Mouse (Mus musculus): ENCODE data around the gene Slc13a4. TPM values are rescaled to one million over a fixed set of nuclear protein-coding genes. Genes with fewer than 3 reads are reported as not detected.

Slc13a4 gene
- polyA plus RNA-seq, 1 experiment from 2014 or later = 2.4 TPM

- Histone ChIP-seq H3K4me2 (no peak overlapping the region), H3K36me3 (ENCODE audit: control insufficient read depth, insufficient read depth, low read length) (no peaks in the 10 kb centered on the region), H3K9me3 (replicated peaks; ENCODE audit: control insufficient read depth, low read length) (no peaks in the 10 kb centered on the region), H3K4me1 (ENCODE audit: control insufficient read depth, insufficient read depth, low read length) (0 out of 2 replicates have a peak, but pooled peaks cover 2% of the 10 kb centered on the region), H3K27me3 (ENCODE audit: control insufficient read depth, insufficient read depth, low read length) (no peaks in the 10 kb centered on the region), H3K27ac (ENCODE audit: low read depth, low read length) (no peak overlapping the region), H3K4me3 (ENCODE audit: low read depth, low read length) (no peak overlapping the region), H3K9ac (ENCODE audit: low read depth, low read length) (no peak overlapping the region)
- no peak for ATAC-seq (replicated peaks; ENCODE audit: insufficient number of reproducible peaks, low FRiP score, low TSS enrichment)
- 17% methylated on average over 3 of the region's 3 CpGs for WGBS (ENCODE audit: insufficient replicate concordance)
These were observed 30.7 kb upstream of the Slc13a4 start for GRCm38 (mm10) chr6:35338640-35339039.

GRCm38 (mm10) chr6:35337836-35338235 is 29.9 kb upstream of the Slc13a4 start:
- Histone ChIP-seq H3K36me3 (ENCODE audit: control insufficient read depth, insufficient read depth, low read length) (no peaks in the 10 kb centered on the region), H3K27ac (ENCODE audit: low read depth, low read length) (no peak overlapping the region), H3K4me3 (ENCODE audit: low read depth, low read length) (no peak overlapping the region), H3K4me1 (ENCODE audit: control insufficient read depth, insufficient read depth, low read length) (0 out of 2 replicates have a peak, but pooled peaks cover 2% of the 10 kb centered on the region), H3K27me3 (ENCODE audit: control insufficient read depth, insufficient read depth, low read length) (no peaks in the 10 kb centered on the region), H3K9me3 (replicated peaks; ENCODE audit: control insufficient read depth, low read length) (no peaks in the 10 kb centered on the region), H3K9ac (ENCODE audit: low read depth, low read length) (no peak overlapping the region), H3K4me2 (no peak overlapping the region)
- WGBS (ENCODE audit: insufficient replicate concordance) = 59% methylated on average over 8 of the region's 8 CpGs
- no peak for ATAC-seq (replicated peaks; ENCODE audit: insufficient number of reproducible peaks, low FRiP score, low TSS enrichment)

- no peaks in the 10 kb centered on the region for H3K27me3 ChIP-seq (ENCODE audit: control insufficient read depth, insufficient read depth, low read length)
- no peak overlapping the region for H3K27ac ChIP-seq (ENCODE audit: low read depth, low read length)
- H3K36me3 ChIP-seq (ENCODE audit: control insufficient read depth, insufficient read depth, low read length) = no peaks in the 10 kb centered on the region
- ATAC-seq (replicated peaks; ENCODE audit: insufficient number of reproducible peaks, low FRiP score, low TSS enrichment) = no peak
- H3K4me3 ChIP-seq (ENCODE audit: low read depth, low read length) = no peak overlapping the region
- 0 out of 2 replicates have a peak, but pooled peaks cover 7% of the 10 kb centered on the region for H3K4me1 ChIP-seq (ENCODE audit: control insufficient read depth, insufficient read depth, low read length)
- 47% methylated on average over 5 of the region's 5 CpGs for WGBS (ENCODE audit: insufficient replicate concordance)
- no peak overlapping the region for H3K9ac ChIP-seq (ENCODE audit: low read depth, low read length)
- no peak overlapping the region for H3K4me2 ChIP-seq
- H3K9me3 ChIP-seq (replicated peaks; ENCODE audit: control insufficient read depth, low read length) = no peaks in the 10 kb centered on the region
These were observed 27.5 kb upstream of the Slc13a4 start for GRCm38 (mm10) chr6:35335452-35335851.

GRCm38 (mm10) chr6:35334278-35334677 is 26.3 kb upstream of the Slc13a4 start:
- Histone ChIP-seq H3K9ac (ENCODE audit: low read depth, low read length) (no peak overlapping the region), H3K4me1 (ENCODE audit: control insufficient read depth, insufficient read depth, low read length) (0 out of 2 replicates have a peak, but pooled peaks cover 8% of the 10 kb centered on the region), H3K27me3 (ENCODE audit: control insufficient read depth, insufficient read depth, low read length) (no peaks in the 10 kb centered on the region), H3K9me3 (replicated peaks; ENCODE audit: control insufficient read depth, low read length) (no peaks in the 10 kb centered on the region), H3K27ac (ENCODE audit: low read depth, low read length) (no peak overlapping the region), H3K36me3 (ENCODE audit: control insufficient read depth, insufficient read depth, low read length) (no peaks in the 10 kb centered on the region), H3K4me2 (no peak overlapping the region), H3K4me3 (ENCODE audit: low read depth, low read length) (no peak overlapping the region)
- no peak for ATAC-seq (replicated peaks; ENCODE audit: insufficient number of reproducible peaks, low FRiP score, low TSS enrichment)
- WGBS (ENCODE audit: insufficient replicate concordance) = 63% methylated on average over 4 of the region's 4 CpGs

- Histone ChIP-seq H3K4me1 (ENCODE audit: control insufficient read depth, insufficient read depth, low read length) (0 out of 2 replicates have a peak, but pooled peaks cover 8% of the 10 kb centered on the region), H3K9me3 (replicated peaks; ENCODE audit: control insufficient read depth, low read length) (no peaks in the 10 kb centered on the region), H3K4me2 (no peak overlapping the region), H3K4me3 (ENCODE audit: low read depth, low read length) (no peak overlapping the region), H3K27me3 (ENCODE audit: control insufficient read depth, insufficient read depth, low read length) (no peaks in the 10 kb centered on the region), H3K27ac (ENCODE audit: low read depth, low read length) (no peak overlapping the region), H3K9ac (ENCODE audit: low read depth, low read length) (no peak overlapping the region), H3K36me3 (ENCODE audit: control insufficient read depth, insufficient read depth, low read length) (no peaks in the 10 kb centered on the region)
- ATAC-seq (replicated peaks; ENCODE audit: insufficient number of reproducible peaks, low FRiP score, low TSS enrichment) = no peak
- WGBS (ENCODE audit: insufficient replicate concordance) = 9% methylated on average over 3 of the region's 3 CpGs
These were observed 25.7 kb upstream of the Slc13a4 start for GRCm38 (mm10) chr6:35333632-35334031.

- Histone ChIP-seq H3K4me2 (no peak overlapping the region), H3K36me3 (ENCODE audit: control insufficient read depth, insufficient read depth, low read length) (no peaks in the 10 kb centered on the region), H3K9ac (ENCODE audit: low read depth, low read length) (no peak overlapping the region), H3K27ac (ENCODE audit: low read depth, low read length) (no peak overlapping the region), H3K4me3 (ENCODE audit: low read depth, low read length) (no peak overlapping the region), H3K27me3 (ENCODE audit: control insufficient read depth, insufficient read depth, low read length) (no peaks in the 10 kb centered on the region), H3K4me1 (ENCODE audit: control insufficient read depth, insufficient read depth, low read length) (0 out of 2 replicates have a peak, but pooled peaks cover 10% of the 10 kb centered on the region), H3K9me3 (replicated peaks; ENCODE audit: control insufficient read depth, low read length) (no peaks in the 10 kb centered on the region)
- WGBS (ENCODE audit: insufficient replicate concordance) = 33% methylated on average over 6 of the region's 6 CpGs
- ATAC-seq (replicated peaks; ENCODE audit: insufficient number of reproducible peaks, low FRiP score, low TSS enrichment) = no peak
These were observed 22.9 kb upstream of the Slc13a4 start for GRCm38 (mm10) chr6:35330834-35331233.

GRCm38 (mm10) chr6:35329956-35330355 is 22.0 kb upstream of the Slc13a4 start:
- Histone ChIP-seq H3K9me3 (replicated peaks; ENCODE audit: control insufficient read depth, low read length) (no peaks in the 10 kb centered on the region), H3K4me1 (ENCODE audit: control insufficient read depth, insufficient read depth, low read length) (0 out of 2 replicates have a peak, but pooled peaks cover 8% of the 10 kb centered on the region), H3K4me3 (ENCODE audit: low read depth, low read length) (no peak overlapping the region), H3K36me3 (ENCODE audit: control insufficient read depth, insufficient read depth, low read length) (no peaks in the 10 kb centered on the region), H3K27ac (ENCODE audit: low read depth, low read length) (no peak overlapping the region), H3K9ac (ENCODE audit: low read depth, low read length) (no peak overlapping the region), H3K27me3 (ENCODE audit: control insufficient read depth, insufficient read depth, low read length) (no peaks in the 10 kb centered on the region), H3K4me2 (no peak overlapping the region)
- ATAC-seq (replicated peaks; ENCODE audit: insufficient number of reproducible peaks, low FRiP score, low TSS enrichment) = no peak
- WGBS (ENCODE audit: insufficient replicate concordance) = 93% methylated on average over 12 of the region's 12 CpGs

- no peak within 1 kb of the TSS for H3K9ac ChIP-seq (ENCODE audit: low read depth, low read length)
- no peak within 1 kb of the TSS for H3K27ac ChIP-seq (ENCODE audit: low read depth, low read length)
- 0 out of 2 replicates have a peak, but pooled peaks cover 8% of the 10 kb centered on the region for H3K4me1 ChIP-seq (ENCODE audit: control insufficient read depth, insufficient read depth, low read length)
- no peaks in the 10 kb centered on the region for H3K9me3 ChIP-seq (replicated peaks; ENCODE audit: control insufficient read depth, low read length)
- H3K27me3 ChIP-seq (ENCODE audit: control insufficient read depth, insufficient read depth, low read length) = no peaks in the 10 kb centered on the region
- H3K4me3 ChIP-seq (ENCODE audit: low read depth, low read length) = no peak within 1 kb of the TSS
- WGBS (ENCODE audit: insufficient replicate concordance) = 66% methylated on average over 9 of the region's 9 CpGs
- no peaks in the 10 kb centered on the region for H3K36me3 ChIP-seq (ENCODE audit: control insufficient read depth, insufficient read depth, low read length)
- ATAC-seq (replicated peaks; ENCODE audit: insufficient number of reproducible peaks, low FRiP score, low TSS enrichment) = no peak
- H3K4me2 ChIP-seq = no peak within 1 kb of the TSS
These were observed 18.2 kb upstream of the Slc13a4 start, which contains the start of gene Fam180a for GRCm38 (mm10) chr6:35326111-35326515. Gene Fam180a (minus strand): TSS chr6:35326141.

GRCm38 (mm10) chr6:35324306-35324705 is 16.4 kb upstream of the Slc13a4 start:
- 76% methylated on average over 9 of the region's 9 CpGs for WGBS (ENCODE audit: insufficient replicate concordance)
- Histone ChIP-seq H3K4me1 (ENCODE audit: control insufficient read depth, insufficient read depth, low read length) (0 out of 2 replicates have a peak, but pooled peaks cover 3% of the 10 kb centered on the region), H3K27ac (ENCODE audit: low read depth, low read length) (no peak overlapping the region), H3K27me3 (ENCODE audit: control insufficient read depth, insufficient read depth, low read length) (no peaks in the 10 kb centered on the region), H3K36me3 (ENCODE audit: control insufficient read depth, insufficient read depth, low read length) (no peaks in the 10 kb centered on the region), H3K9ac (ENCODE audit: low read depth, low read length) (no peak overlapping the region), H3K4me3 (ENCODE audit: low read depth, low read length) (no peak overlapping the region), H3K4me2 (no peak overlapping the region), H3K9me3 (replicated peaks; ENCODE audit: control insufficient read depth, low read length) (no peaks in the 10 kb centered on the region)
- ATAC-seq (replicated peaks; ENCODE audit: insufficient number of reproducible peaks, low FRiP score, low TSS enrichment) = no peak
